In the genomic region with DNA sequence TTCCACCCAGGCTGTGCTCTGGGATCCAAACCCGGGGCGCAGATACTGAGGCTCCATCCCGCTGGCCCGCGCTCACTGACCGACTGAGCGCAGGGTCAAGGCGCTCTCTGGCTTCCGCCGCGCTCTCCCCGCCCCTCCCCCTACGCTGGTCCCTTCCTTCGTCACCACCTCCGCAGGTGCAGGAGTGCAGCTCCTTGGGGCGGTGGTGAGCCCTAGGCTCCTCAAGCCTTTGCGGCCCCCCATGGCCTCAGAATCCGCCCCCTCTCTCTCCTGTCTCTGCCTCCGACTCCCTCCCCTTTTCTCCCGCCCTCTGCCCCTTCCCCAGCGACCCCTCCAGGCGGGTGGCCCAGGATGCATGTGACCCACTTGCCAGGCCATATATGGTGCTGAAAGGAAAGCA, we compare ENCODE assay signal across 7 mouse cellular contexts. TPM values are rescaled to one million over a fixed set of nuclear protein-coding genes. Genes with fewer than 3 reads are reported as not detected.
DNase-seq lines count a peak whose midpoint lies in the region; ATAC-seq and TF ChIP-seq lines count a peak whose summit lies in the region.
"Not testable (repeated sequence)": the region's sequence is repeated elsewhere in the genome, so short reads cannot be mapped to it uniquely, and the experiment has no call there.

A gene (minus strand): TSS at position 142 of the 400 bp plus-strand sequence.

- peak within 1 kb of the TSS; percentile 43 for H3K4me3 ChIP-seq in cortical plate, adult 2 months (ENCODE audit: insufficient read depth, low read length)
- H3K4me3 ChIP-seq in forebrain, embryonic 13.5 days, result peak within 1 kb of the TSS; percentile 46
- H3K4me3 ChIP-seq in heart, postnatal 0 days (ENCODE audit: low read depth, low read length), result peak within 1 kb of the TSS; percentile 26
- H3K4me3 ChIP-seq in limb, embryonic 14.5 days (replicated peaks; ENCODE audit: low read length), result peak within 1 kb of the TSS; percentile 22
- peak within 1 kb of the TSS; percentile 32 for H3K4me3 ChIP-seq in midbrain, embryonic 11.5 days (ENCODE audit: low read depth, low read length)

- H3K9me3 ChIP-seq in forebrain, embryonic 13.5 days (replicated peaks); heart, postnatal 0 days (replicated peaks; ENCODE audit: control insufficient read depth, low read length); limb, embryonic 14.5 days (ENCODE audit: control insufficient read depth, low read length); midbrain, embryonic 11.5 days (ENCODE audit: control insufficient read depth, low read length): not testable (repeated sequence)

- H3K9ac ChIP-seq in forebrain, embryonic 13.5 days, result peak within 1 kb of the TSS; percentile 60
- H3K9ac ChIP-seq in heart, postnatal 0 days (replicated peaks; ENCODE audit: low read depth, low read length); limb, embryonic 14.5 days (ENCODE audit: low read depth, low read length, severe bottlenecking): not testable (repeated sequence)
- peak within 1 kb of the TSS; percentile 44; the same call in 1 of the 2 replicates for H3K9ac ChIP-seq in midbrain, embryonic 11.5 days (ENCODE audit: low read length)

- WGBS in forebrain, embryonic 13.5 days, result 2% methylated on average over 17 of the region's 22 CpGs
- WGBS in heart, postnatal 0 days, result 2% methylated on average over 18 of the region's 22 CpGs
- 0% methylated on average over 5 of the region's 22 CpGs for WGBS in limb, embryonic 14.5 days
- WGBS in midbrain, embryonic 11.5 days, result 3% methylated on average over 11 of the region's 22 CpGs

- not testable (repeated sequence) for TF ChIP-seq CTCF in cortical plate, adult 2 months (IDR thresholded peaks at IDR 0.05; ENCODE audit: extremely low read depth, insufficient read depth, low read length); heart, postnatal 0 days (IDR thresholded peaks at IDR 0.05; ENCODE audit: low read depth)

- 0 out of 2 replicates have a peak, but pooled peaks have one; percentile 61 for ATAC-seq in forebrain, embryonic 13.5 days
- ATAC-seq in heart, postnatal 0 days (ENCODE audit: insufficient read depth, low read depth); limb, embryonic 14.5 days (ENCODE audit: low FRiP score, low read depth); midbrain, embryonic 11.5 days (ENCODE audit: low FRiP score): not testable (repeated sequence)

- TF ChIP-seq POLR2A in cortical plate, adult 2 months (IDR thresholded peaks at IDR 0.05; ENCODE audit: extremely low read depth, insufficient read depth, low read length); limb, embryonic 14.5 days (IDR thresholded peaks at IDR 0.05; ENCODE audit: borderline replicate concordance, extremely low read depth, insufficient read depth, insufficient read length): not testable (repeated sequence)

- TF ChIP-seq EP300 in heart, postnatal 0 days (IDR thresholded peaks at IDR 0.05; ENCODE audit: low read depth), result not testable (repeated sequence)

- not testable (repeated sequence) for DNase-seq in heart, postnatal 0 days (ENCODE audit: low spot score); limb, embryonic 14.5 days (ENCODE audit: low spot score)
- peak; percentile 6 for DNase-seq in kidney, adult 9 months
- peak; percentile 85 for DNase-seq in midbrain, embryonic 11.5 days (ENCODE audit: low spot score, missing footprints)
- DNase-seq in retina, postnatal 1 day, result peak; percentile 42

- peak within 1 kb of the TSS; percentile 82 for H3K4me2 ChIP-seq in forebrain, embryonic 13.5 days
- H3K4me2 ChIP-seq in heart, postnatal 0 days (ENCODE audit: low read depth, low read length), result peak within 1 kb of the TSS; percentile 48
- peak within 1 kb of the TSS; percentile 46 for H3K4me2 ChIP-seq in limb, embryonic 14.5 days (replicated peaks; ENCODE audit: low read depth, low read length, severe bottlenecking)
- H3K4me2 ChIP-seq in midbrain, embryonic 11.5 days, result peak within 1 kb of the TSS; percentile 60

- not testable (repeated sequence) for H3K36me3 ChIP-seq in forebrain, embryonic 13.5 days (ENCODE audit: poor library complexity, severe bottlenecking); heart, postnatal 0 days (replicated peaks; ENCODE audit: control insufficient read depth, insufficient read depth, low read length); limb, embryonic 14.5 days (ENCODE audit: control insufficient read depth, insufficient read depth, low read length); midbrain, embryonic 11.5 days (ENCODE audit: control insufficient read depth, insufficient read depth, low read length)

- H3K4me1 ChIP-seq in cortical plate, adult 2 months (ENCODE audit: control insufficient read depth, insufficient read depth, low read length); forebrain, embryonic 13.5 days; heart, postnatal 0 days (ENCODE audit: control insufficient read depth, insufficient read depth); limb, embryonic 14.5 days (ENCODE audit: control insufficient read depth, insufficient read depth, low read length); midbrain, embryonic 11.5 days (ENCODE audit: control insufficient read depth, insufficient read depth, low read length): not testable (repeated sequence)

- not testable (repeated sequence) for H3K27me3 ChIP-seq in forebrain, embryonic 13.5 days; heart, postnatal 0 days (ENCODE audit: control insufficient read depth, insufficient read depth, low read length); limb, embryonic 14.5 days (ENCODE audit: control insufficient read depth, insufficient read depth, low read length); midbrain, embryonic 11.5 days (ENCODE audit: control insufficient read depth, insufficient read depth, low read length)

- H3K27ac ChIP-seq in cortical plate, adult 2 months (ENCODE audit: insufficient read depth, low read length); forebrain, embryonic 13.5 days; heart, postnatal 0 days (ENCODE audit: low read depth); limb, embryonic 14.5 days (replicated peaks; ENCODE audit: low read depth, low read length); midbrain, embryonic 11.5 days (ENCODE audit: low read depth, low read length): not testable (repeated sequence)

RNA-seq across cellular contexts. Expression of the gene that starts here (rescaled TPM):
- 0.15 and 0.31 TPM in 2 replicates for polyA plus RNA-seq in cortical plate, adult 2 months (2012; rRNA removed)
- polyA plus RNA-seq in forebrain, embryonic 13.5 days (2015; fragmentation: Nextera tagmentation; extraction: Ambion mirVana), result 0.17 and 0.23 TPM in 2 replicates
- not detected in 2 replicates for total RNA-seq in heart, postnatal 0 days (2014; rRNA removed; ENCODE audit: low replicate concordance)
- polyA plus RNA-seq in heart, postnatal 0 days (2015; fragmentation: Nextera tagmentation; extraction: Ambion mirVana), result 0.10 and 0.11 TPM in 2 replicates
- 0.06 TPM in 2 replicates for polyA plus RNA-seq in limb, embryonic 14.5 days (2012; rRNA removed)
- 0.36 TPM in 1 of 2 replicates, not detected in the other for polyA plus RNA-seq in limb, embryonic 14.5 days (2014; fragmentation: Nextera tagmentation; extraction: Ambion mirVana)
- polyA plus RNA-seq in midbrain, embryonic 11.5 days (2014; fragmentation: Nextera tagmentation; extraction: Ambion mirVana), result 0.12 TPM in 1 of 2 replicates, not detected in the other

Comparison
In these comparisons a context has a peak if more than half of its experiments do, and no peak if none do; other contexts are left out.
1. Peak in ATAC-seq, H3K4me3 ChIP-seq, H3K9ac ChIP-seq and H3K4me2 ChIP-seq in forebrain, embryonic 13.5 days; RNA of the gene not detected or under 1 TPM.
2. Peak in DNase-seq, H3K4me3 ChIP-seq, H3K9ac ChIP-seq and H3K4me2 ChIP-seq in midbrain, embryonic 11.5 days; RNA of the gene not detected or under 1 TPM.